In the genomic region with DNA sequence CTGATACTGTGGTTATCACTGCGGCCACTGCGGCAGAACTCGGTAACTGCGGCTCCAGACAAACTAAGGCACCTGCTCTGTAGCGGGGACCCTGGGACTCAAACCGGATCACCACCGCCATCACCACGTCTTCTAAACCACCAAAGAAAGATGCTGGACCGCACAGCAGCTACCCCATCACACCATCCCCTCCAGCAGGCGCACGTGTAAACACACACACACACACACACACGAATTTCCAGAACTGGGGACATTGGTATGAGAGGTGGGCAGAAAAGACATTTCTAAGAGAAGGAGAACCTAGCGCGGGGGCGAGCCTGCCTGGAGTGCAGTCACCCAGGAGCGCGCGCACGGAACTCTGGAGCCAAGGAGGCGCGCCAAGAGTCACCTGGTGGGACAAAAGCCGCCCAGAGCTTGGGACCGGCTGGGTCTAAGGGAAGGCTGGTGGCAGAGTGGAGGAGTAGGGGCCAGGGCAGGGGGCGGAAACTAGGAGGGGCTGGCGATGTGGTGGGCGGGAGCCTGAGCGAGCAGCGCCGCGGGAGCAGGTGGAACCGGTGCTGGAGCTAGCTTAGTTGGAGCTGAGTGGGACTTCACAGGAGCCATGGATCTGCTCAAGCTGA, we compare ENCODE assay signal across 8 mouse cellular contexts. TPM values are rescaled to one million over a fixed set of nuclear protein-coding genes. Genes with fewer than 3 reads are reported as not detected.
DNase-seq lines count a peak whose midpoint lies in the region; ATAC-seq and TF ChIP-seq lines count a peak whose summit lies in the region.

A gene (plus strand): TSS at position 308 of the 620 bp plus-strand sequence.

- peak; percentile 54; the same call in 1 of the 2 replicates for ATAC-seq in embryonic facial prominence, embryonic 12.5 days (ENCODE audit: insufficient number of reproducible peaks, insufficient read depth, low FRiP score, low TSS enrichment)
- peak; percentile 86 for ATAC-seq in hindbrain, postnatal 0 days
- ATAC-seq in midbrain, postnatal 0 days (ENCODE audit: low FRiP score), result peak; percentile 85

- no peak; the same call in 1 of the 2 replicates for TF ChIP-seq CTCF in hindbrain, postnatal 0 days (IDR thresholded peaks at IDR 0.05; ENCODE audit: low read depth)
- peak; percentile 14; the same call in 1 of the 2 replicates for TF ChIP-seq CTCF in midbrain, postnatal 0 days (IDR thresholded peaks at IDR 0.05)
- no peak for TF ChIP-seq CTCF in gastrocnemius, adult 2 months (IDR thresholded peaks at IDR 0.05)

- no peaks in the 10 kb centered on the region for H3K36me3 ChIP-seq in embryonic facial prominence, embryonic 12.5 days
- no peaks in the 10 kb centered on the region for H3K36me3 ChIP-seq in hindbrain, postnatal 0 days (ENCODE audit: insufficient read depth, low read length)
- H3K36me3 ChIP-seq in midbrain, postnatal 0 days (ENCODE audit: insufficient read depth, low read length), result no peaks in the 10 kb centered on the region

- peak within 1 kb of the TSS; percentile 70 for H3K4me2 ChIP-seq in embryonic facial prominence, embryonic 12.5 days (replicated peaks)
- peak within 1 kb of the TSS; percentile 91 for H3K4me2 ChIP-seq in hindbrain, postnatal 0 days (ENCODE audit: low read depth, low read length)
- H3K4me2 ChIP-seq in midbrain, postnatal 0 days (ENCODE audit: low read depth, low read length, poor library complexity, severe bottlenecking), result peak within 1 kb of the TSS; percentile 84

- H3K27me3 ChIP-seq in embryonic facial prominence, embryonic 12.5 days, result peaks cover 50% of the 10 kb centered on the region
- H3K27me3 ChIP-seq in hindbrain, postnatal 0 days (ENCODE audit: insufficient read depth, low read length), result 0 out of 2 replicates have a peak, but pooled peaks cover 4% of the 10 kb centered on the region
- H3K27me3 ChIP-seq in midbrain, postnatal 0 days (ENCODE audit: insufficient read depth, low read length), result 0 out of 2 replicates have a peak, but pooled peaks cover 3% of the 10 kb centered on the region

- peak within 1 kb of the TSS; percentile 31; the same call in 1 of the 2 replicates for H3K9ac ChIP-seq in embryonic facial prominence, embryonic 12.5 days
- H3K9ac ChIP-seq in hindbrain, postnatal 0 days (replicated peaks; ENCODE audit: low read length), result peak within 1 kb of the TSS; percentile 63
- peak within 1 kb of the TSS; percentile 73 for H3K9ac ChIP-seq in midbrain, postnatal 0 days (replicated peaks; ENCODE audit: low read length, poor library complexity, severe bottlenecking)

- no peak within 1 kb of the TSS for H3K27ac ChIP-seq in embryonic facial prominence, embryonic 12.5 days
- H3K27ac ChIP-seq in hindbrain, postnatal 0 days, result no peak within 1 kb of the TSS
- peak within 1 kb of the TSS; percentile 38; the same call in 1 of the 2 replicates for H3K27ac ChIP-seq in midbrain, postnatal 0 days (ENCODE audit: low read depth, low read length)
- no peak within 1 kb of the TSS for H3K27ac ChIP-seq in gastrocnemius, adult 2 months

- no peaks in the 10 kb centered on the region for H3K4me1 ChIP-seq in embryonic facial prominence, embryonic 12.5 days
- no peaks in the 10 kb centered on the region; the same call in 1 of the 2 replicates for H3K4me1 ChIP-seq in hindbrain, postnatal 0 days (ENCODE audit: insufficient read depth, low read length)
- H3K4me1 ChIP-seq in midbrain, postnatal 0 days (ENCODE audit: insufficient read depth, low read length), result peaks cover 7% of the 10 kb centered on the region

- H3K4me3 ChIP-seq in embryonic facial prominence, embryonic 12.5 days, result peak within 1 kb of the TSS; percentile 42
- peak within 1 kb of the TSS; percentile 59 for H3K4me3 ChIP-seq in hindbrain, postnatal 0 days (ENCODE audit: low read length)
- peak within 1 kb of the TSS; percentile 63 for H3K4me3 ChIP-seq in midbrain, postnatal 0 days (ENCODE audit: low read depth, low read length)
- no peak within 1 kb of the TSS for H3K4me3 ChIP-seq in gastrocnemius, adult 2 months

- no peaks in the 10 kb centered on the region for H3K9me3 ChIP-seq in embryonic facial prominence, embryonic 12.5 days
- H3K9me3 ChIP-seq in hindbrain, postnatal 0 days (ENCODE audit: low read length), result no peaks in the 10 kb centered on the region
- H3K9me3 ChIP-seq in midbrain, postnatal 0 days (ENCODE audit: low read length), result no peaks in the 10 kb centered on the region

- DNase-seq in kidney, postnatal 4 days, result peak; percentile 42 to 53
- DNase-seq in kidney, adult 11 months, result no peak
- DNase-seq in hindbrain, postnatal 0 days (ENCODE audit: low spot score), result peak; percentile 58
- peak; percentile 38 for DNase-seq in midbrain, postnatal 0 days (ENCODE audit: low spot score)
- DNase-seq in c-Kit-positive CD71-positive TER-119-positive erythroid progenitor cells, embryonic 14.5 days (ENCODE audit: low spot score), result no peak
- DNase-seq in gastrocnemius, adult 2 months, result no peak
- no peak for DNase-seq in thymus, adult 18-20 months

- intact Hi-C loops in gastrocnemius, adult 2 months (cut with DNase I), result no loop called here

- 3% methylated on average over 31 of the region's 31 CpGs for WGBS in embryonic facial prominence, embryonic 12.5 days
- 1% methylated on average over 31 of the region's 31 CpGs for WGBS in hindbrain, postnatal 0 days
- WGBS in midbrain, postnatal 0 days, result under 1% methylated on average over 31 of the region's 31 CpGs

RNA-seq across cellular contexts. Expression of the gene that starts here (rescaled TPM):
- polyA plus RNA-seq in embryonic facial prominence, embryonic 12.5 days (2016; fragmentation: Nextera tagmentation; extraction: Ambion mirVana), result 0.31 and 0.47 TPM in 2 replicates
- 10.7 and 14.2 TPM in 2 replicates for total RNA-seq in hindbrain, postnatal 0 days (2014; rRNA removed)
- 5.3 TPM in 2 replicates for polyA plus RNA-seq in hindbrain, postnatal 0 days (2015; fragmentation: Nextera tagmentation; extraction: Ambion mirVana)
- 9.9 and 12.0 TPM in 2 replicates for total RNA-seq in midbrain, postnatal 0 days (2014; rRNA removed)
- polyA plus RNA-seq in midbrain, postnatal 0 days (2015; fragmentation: Nextera tagmentation; extraction: Ambion mirVana), result 6.3 and 7.7 TPM in 2 replicates
- total RNA-seq in gastrocnemius, adult 2 months (2021), result not detected

Comparison
In these comparisons a context has a peak if more than half of its experiments do, and no peak if none do; other contexts are left out.
1. RNA of the gene that starts here (total RNA-seq): 10.7 to 14.2 TPM in hindbrain, postnatal 0 days and 9.9 to 12.0 TPM in midbrain, postnatal 0 days; not detected in gastrocnemius, adult 2 months; every median in the first group is over 10 times any median in the second.
2. DNase-seq: peak in kidney, postnatal 4 days (2 of 2), hindbrain, postnatal 0 days (single experiment) and midbrain, postnatal 0 days (single experiment); none in kidney, adult 11 months (single experiment), c-Kit-positive CD71-positive TER-119-positive erythroid progenitor cells, embryonic 14.5 days (single experiment), gastrocnemius, adult 2 months (single experiment) and thymus, adult 18-20 months (0 of 2).
3. Peak in ATAC-seq, H3K4me3 ChIP-seq, H3K9ac ChIP-seq and H3K4me2 ChIP-seq in embryonic facial prominence, embryonic 12.5 days; RNA of the gene not detected or under 1 TPM.
4. Peak in every context shown above with its lines, with median percentiles within 50 percentile points of each other: ATAC-seq, H3K4me2 ChIP-seq and H3K9ac ChIP-seq.